Mouse (Mus musculus): ENCODE results near the gene Cars. TPM values are rescaled to one million over a fixed set of nuclear protein-coding genes. Genes with fewer than 3 reads are reported as not detected.

The Cars gene
- polyA plus RNA-seq, 1 experiment, result 12.5 TPM

GRCm38 (mm10) chr7:143536251-143536650 lies 63.6 kb downstream of the Cars start:
- Histone ChIP-seq H3K36me3 (ENCODE audit: control insufficient read depth) (peaks cover 98% of the 10 kb centered on the region), H3K27me3 (ENCODE audit: control insufficient read depth) (no peaks in the 10 kb centered on the region), H3K9me3 (ENCODE audit: control insufficient read depth, low read length) (no peaks in the 10 kb centered on the region), H3K4me3 (replicated peaks) (no peak overlapping the region), H3K4me1 (ENCODE audit: control insufficient read depth) (peaks cover 65% of the 10 kb centered on the region)
- TF ChIP-seq GATA1 (IDR thresholded peaks at IDR 0.05; ENCODE audit: low read length), result no peak
- TF ChIP-seq TAL1 (IDR thresholded peaks at IDR 0.05; ENCODE audit: low read length), result no peak

GRCm38 (mm10) chr7:143533284-143533683 lies 66.6 kb downstream of the Cars start:
- TF ChIP-seq TAL1 (IDR thresholded peaks at IDR 0.05; ENCODE audit: low read length) (peak; percentile 60; the same call in 2 of the 3 replicates), GATA1 (IDR thresholded peaks at IDR 0.05; ENCODE audit: low read length) (peak; percentile 62; the same call in 1 of the 2 replicates)
- H3K9me3 ChIP-seq (ENCODE audit: control insufficient read depth, low read length), result no peaks in the 10 kb centered on the region
- H3K36me3 ChIP-seq (ENCODE audit: control insufficient read depth), result peaks cover 100% of the 10 kb centered on the region
- H3K4me3 ChIP-seq (replicated peaks), result peak overlapping the region; percentile 10
- peaks cover 49% of the 10 kb centered on the region for H3K4me1 ChIP-seq (ENCODE audit: control insufficient read depth)
- no peaks in the 10 kb centered on the region for H3K27me3 ChIP-seq (ENCODE audit: control insufficient read depth)

- peaks cover 41% of the 10 kb centered on the region for H3K4me1 ChIP-seq (ENCODE audit: control insufficient read depth)
- H3K27me3 ChIP-seq (ENCODE audit: control insufficient read depth), result no peaks in the 10 kb centered on the region
- H3K36me3 ChIP-seq (ENCODE audit: control insufficient read depth), result peaks cover 100% of the 10 kb centered on the region
- H3K9me3 ChIP-seq (ENCODE audit: control insufficient read depth, low read length), result no peaks in the 10 kb centered on the region
- TF ChIP-seq TAL1 (IDR thresholded peaks at IDR 0.05; ENCODE audit: low read length), result no peak
- TF ChIP-seq GATA1 (IDR thresholded peaks at IDR 0.05; ENCODE audit: low read length), result no peak
- H3K4me3 ChIP-seq (replicated peaks), result no peak overlapping the region
These were observed 67.5 kb downstream of the Cars start for GRCm38 (mm10) chr7:143532410-143532809.

GRCm38 (mm10) chr7:143519333-143519732 lies 80.6 kb downstream of the Cars start:
- H3K4me3 ChIP-seq (replicated peaks), result no peak overlapping the region
- H3K36me3 ChIP-seq (ENCODE audit: control insufficient read depth), result peaks cover 98% of the 10 kb centered on the region
- no peaks in the 10 kb centered on the region for H3K4me1 ChIP-seq (ENCODE audit: control insufficient read depth)
- no peaks in the 10 kb centered on the region for H3K9me3 ChIP-seq (ENCODE audit: control insufficient read depth, low read length)
- H3K27me3 ChIP-seq (ENCODE audit: control insufficient read depth), result no peaks in the 10 kb centered on the region
- no peak for TF ChIP-seq TAL1 (IDR thresholded peaks at IDR 0.05; ENCODE audit: low read length)
- no peak for TF ChIP-seq GATA1 (IDR thresholded peaks at IDR 0.05; ENCODE audit: low read length)

GRCm38 (mm10) chr7:143514416-143514768 lies 85.5 kb downstream of the Cars start:
- Histone ChIP-seq H3K4me1 (ENCODE audit: control insufficient read depth) (peaks cover 6% of the 10 kb centered on the region), H3K36me3 (ENCODE audit: control insufficient read depth) (peaks cover 75% of the 10 kb centered on the region), H3K9me3 (ENCODE audit: control insufficient read depth, low read length) (no peaks in the 10 kb centered on the region), H3K27me3 (ENCODE audit: control insufficient read depth) (no peaks in the 10 kb centered on the region), H3K4me3 (replicated peaks) (no peak overlapping the region)
- no peak for TF ChIP-seq GATA1 (IDR thresholded peaks at IDR 0.05; ENCODE audit: low read length)
- no peak for TF ChIP-seq TAL1 (IDR thresholded peaks at IDR 0.05; ENCODE audit: low read length)

- Histone ChIP-seq H3K4me1 (ENCODE audit: control insufficient read depth) (peaks cover 6% of the 10 kb centered on the region), H3K4me3 (replicated peaks) (no peak overlapping the region), H3K36me3 (ENCODE audit: control insufficient read depth) (peaks cover 70% of the 10 kb centered on the region), H3K9me3 (ENCODE audit: control insufficient read depth, low read length) (no peaks in the 10 kb centered on the region), H3K27me3 (ENCODE audit: control insufficient read depth) (no peaks in the 10 kb centered on the region)
- TF ChIP-seq TAL1 (IDR thresholded peaks at IDR 0.05; ENCODE audit: low read length), result no peak
- no peak for TF ChIP-seq GATA1 (IDR thresholded peaks at IDR 0.05; ENCODE audit: low read length)
These were observed 86.0 kb downstream of the Cars start for GRCm38 (mm10) chr7:143513763-143514415.

GRCm38 (mm10) chr7:143511335-143511712 lies 88.6 kb downstream of the Cars start:
- H3K4me1 ChIP-seq (ENCODE audit: control insufficient read depth), result peaks cover 8% of the 10 kb centered on the region
- H3K27me3 ChIP-seq (ENCODE audit: control insufficient read depth), result peaks cover 3% of the 10 kb centered on the region
- peaks cover 44% of the 10 kb centered on the region for H3K36me3 ChIP-seq (ENCODE audit: control insufficient read depth)
- no peaks in the 10 kb centered on the region for H3K9me3 ChIP-seq (ENCODE audit: control insufficient read depth, low read length)
- no peak for TF ChIP-seq TAL1 (IDR thresholded peaks at IDR 0.05; ENCODE audit: low read length)
- no peak for TF ChIP-seq GATA1 (IDR thresholded peaks at IDR 0.05; ENCODE audit: low read length)
- H3K4me3 ChIP-seq (replicated peaks), result no peak overlapping the region

GRCm38 (mm10) chr7:143510593-143511334 lies 89.1 kb downstream of the Cars start:
- TF ChIP-seq GATA1 (IDR thresholded peaks at IDR 0.05; ENCODE audit: low read length), result no peak
- no peak for TF ChIP-seq TAL1 (IDR thresholded peaks at IDR 0.05; ENCODE audit: low read length)
- Histone ChIP-seq H3K36me3 (ENCODE audit: control insufficient read depth) (peaks cover 39% of the 10 kb centered on the region), H3K4me3 (replicated peaks) (no peak overlapping the region), H3K27me3 (ENCODE audit: control insufficient read depth) (peaks cover 5% of the 10 kb centered on the region), H3K9me3 (ENCODE audit: control insufficient read depth, low read length) (no peaks in the 10 kb centered on the region), H3K4me1 (ENCODE audit: control insufficient read depth) (peaks cover 8% of the 10 kb centered on the region)

- Histone ChIP-seq H3K4me3 (replicated peaks) (no peak overlapping the region), H3K27me3 (ENCODE audit: control insufficient read depth) (peaks cover 13% of the 10 kb centered on the region), H3K36me3 (ENCODE audit: control insufficient read depth) (peaks cover 27% of the 10 kb centered on the region), H3K4me1 (ENCODE audit: control insufficient read depth) (peaks cover 8% of the 10 kb centered on the region), H3K9me3 (ENCODE audit: control insufficient read depth, low read length) (no peaks in the 10 kb centered on the region)
- no peak for TF ChIP-seq GATA1 (IDR thresholded peaks at IDR 0.05; ENCODE audit: low read length)
- no peak for TF ChIP-seq TAL1 (IDR thresholded peaks at IDR 0.05; ENCODE audit: low read length)
These were observed 90.3 kb downstream of the Cars start for GRCm38 (mm10) chr7:143509566-143509965.

Other genes with a start within 250 kb of the Cars start
- gene Cdkn1c, start 139.0 kb downstream of the Cars start, polyA plus RNA-seq (2012), result 0.92 and 0.93 TPM in 2 replicates
- gene Slc22a18, start 126.4 kb downstream of the Cars start, polyA plus RNA-seq (2012), result 0.02 TPM in 1 of 2 replicates, not detected in the other
- gene Phlda2, start 96.9 kb downstream of the Cars start, polyA plus RNA-seq (2012), result 0.06 and 0.18 TPM in 2 replicates
- 5.7 and 6.2 TPM in 2 replicates for gene Nap1l4, start 51.0 kb downstream of the Cars start, polyA plus RNA-seq (2012)
- not detected in 2 replicates for gene Tnfrsf26, start 28.6 kb upstream of the Cars start, polyA plus RNA-seq (2012)
- not detected in 2 replicates for gene Tnfrsf22, start 49.6 kb upstream of the Cars start, polyA plus RNA-seq (2012)
- gene Tnfrsf23, start 85.8 kb upstream of the Cars start, polyA plus RNA-seq (2012), result 0.02 and 0.14 TPM in 2 replicates
- gene Osbpl5, start 156.9 kb upstream of the Cars start, polyA plus RNA-seq (2012), result 0.03 TPM in 1 of 2 replicates, not detected in the other
- not detected in 2 replicates for gene Mrgprg, start 166.9 kb upstream of the Cars start, polyA plus RNA-seq (2012)
- not detected in 2 replicates for gene Mrgpre, start 184.4 kb upstream of the Cars start, polyA plus RNA-seq (2012)
- 0.11 and 0.16 TPM in 2 replicates for gene Nadsyn1, start 222.8 kb upstream of the Cars start, polyA plus RNA-seq (2012)
- gene Dhcr7, start 223.1 kb upstream of the Cars start, polyA plus RNA-seq (2012), result 0.02 and 0.12 TPM in 2 replicates

Measured in erythroblast, embryonic 14.5 days (primary cell).